Mouse (Mus musculus): Measurements from ENCODE around the gene Ddit4. TPM values are rescaled to one million over a fixed set of nuclear protein-coding genes. Genes with fewer than 3 reads are reported as not detected.
"Not testable (repeated sequence)": the region's sequence is repeated elsewhere in the genome, so short reads cannot be mapped to it uniquely, and the experiment has no call there.

Gene Ddit4
- 21.2 and 28.1 TPM in 2 replicates for polyA plus RNA-seq (2015; fragmentation: Nextera tagmentation; extraction: Ambion mirVana)

DNA sequence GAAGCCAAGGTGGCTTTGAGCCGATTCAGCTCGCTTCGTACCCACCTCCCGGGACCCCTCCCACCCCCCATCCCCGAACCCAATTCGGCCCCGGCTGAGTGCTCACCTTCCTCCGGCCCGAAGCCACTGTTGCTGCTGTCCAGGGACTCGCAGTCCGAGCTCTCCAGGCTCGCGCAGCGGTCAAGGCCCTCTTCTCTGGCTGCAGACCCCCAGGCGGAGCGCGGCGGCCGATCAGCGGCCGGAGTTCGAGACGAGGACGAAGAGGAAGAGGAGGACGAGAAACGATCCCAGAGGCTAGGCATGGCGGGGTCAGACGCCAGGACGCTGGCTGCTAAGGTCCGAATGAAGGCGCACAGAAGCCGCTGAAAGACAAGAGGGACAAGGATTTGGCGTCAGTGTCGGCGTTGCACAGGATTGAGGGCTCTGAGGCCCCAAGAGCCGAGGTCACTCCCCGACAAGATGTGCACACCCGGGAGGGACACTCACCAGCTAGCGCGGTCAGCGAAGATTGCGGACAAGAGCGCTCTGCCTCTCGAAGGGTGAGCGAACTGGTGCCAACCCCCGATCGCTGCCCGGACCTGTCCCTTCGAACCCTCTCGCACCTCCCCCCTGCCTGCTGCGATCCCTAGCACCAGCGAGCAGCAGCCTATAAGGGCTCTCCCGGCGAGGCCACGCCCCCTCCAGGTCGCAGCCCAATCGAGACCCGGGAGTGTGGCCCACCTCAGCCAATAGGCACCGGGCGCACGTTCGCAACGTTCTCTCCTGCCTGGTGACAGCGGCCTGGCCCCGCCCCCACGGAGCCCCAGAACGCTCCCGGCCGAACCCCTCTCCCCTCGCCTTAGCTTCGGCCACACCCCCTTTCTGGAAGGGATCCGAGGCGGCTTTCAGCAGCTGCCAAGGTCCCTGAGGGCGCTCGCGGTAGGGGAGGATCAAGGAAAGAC, at the start of gene Ddit4:
Gene Ddit4, minus strand, starts transcription at position 624 of the 941 bp plus-strand sequence.
- Histone ChIP-seq H3K9me3 (ENCODE audit: low read length) (no peaks in the 10 kb centered on the region), H3K4me1 (ENCODE audit: insufficient read depth, low read depth, low read length) (peaks cover 12% of the 10 kb centered on the region; the same call in 1 of the 2 replicates), H3K4me2 (replicated peaks; ENCODE audit: low read depth, low read length) (peak within 1 kb of the TSS; percentile 82), H3K9ac (replicated peaks; ENCODE audit: low read depth) (peak within 1 kb of the TSS; percentile 99), H3K27me3 (replicated peaks; ENCODE audit: insufficient read depth, low read length) (no peaks in the 10 kb centered on the region), H3K4me3 (ENCODE audit: low read depth, low read length) (peak within 1 kb of the TSS; percentile 91), H3K27ac (ENCODE audit: low read length) (peak within 1 kb of the TSS; percentile 96), H3K36me3 (ENCODE audit: insufficient read depth, low read length) (no peaks in the 10 kb centered on the region)
- TF ChIP-seq CTCF (IDR thresholded peaks at IDR 0.05) = peak; percentile 11; the same call in 1 of the 2 replicates
- peak; percentile 45 for TF ChIP-seq EP300 (IDR thresholded peaks at IDR 0.05)
- ATAC-seq = peak; percentile 95
- peak; percentile 100 for DNase-seq (ENCODE audit: low spot score)
- under 1% methylated on average over 72 of the region's 76 CpGs for WGBS

- Histone ChIP-seq H3K27ac (ENCODE audit: low read length) (no peak overlapping the region), H3K4me1 (ENCODE audit: insufficient read depth, low read depth, low read length) (peaks cover 17% of the 10 kb centered on the region; the same call in 1 of the 2 replicates), H3K9me3 (ENCODE audit: low read length) (no peaks in the 10 kb centered on the region), H3K36me3 (ENCODE audit: insufficient read depth, low read length) (peaks cover 4% of the 10 kb centered on the region; the same call in 1 of the 2 replicates), H3K4me3 (ENCODE audit: low read depth, low read length) (no peak overlapping the region), H3K9ac (replicated peaks; ENCODE audit: low read depth) (no peak overlapping the region), H3K27me3 (replicated peaks; ENCODE audit: insufficient read depth, low read length) (no peaks in the 10 kb centered on the region), H3K4me2 (replicated peaks; ENCODE audit: low read depth, low read length) (no peak overlapping the region)
- no peak for TF ChIP-seq CTCF (IDR thresholded peaks at IDR 0.05)
- DNase-seq (ENCODE audit: low spot score) (no peak), ATAC-seq (no peak)
- WGBS = 86% methylated on average over 3 of the region's 3 CpGs
Observed at GRCm38 (mm10) chr10:59999057-59999456, 47.4 kb upstream of the Ddit4 start.

- 14% methylated on average over 7 of the region's 7 CpGs for WGBS
- DNase-seq (ENCODE audit: low spot score) (peak; percentile 76), ATAC-seq (peak; percentile 6; the same call in 1 of the 2 replicates)
- Histone ChIP-seq H3K4me1 (ENCODE audit: insufficient read depth, low read depth, low read length) (peaks cover 10% of the 10 kb centered on the region; the same call in 1 of the 2 replicates), H3K27ac (ENCODE audit: low read length) (no peak overlapping the region), H3K9ac (replicated peaks; ENCODE audit: low read depth) (no peak overlapping the region), H3K27me3 (replicated peaks; ENCODE audit: insufficient read depth, low read length) (no peaks in the 10 kb centered on the region), H3K4me2 (replicated peaks; ENCODE audit: low read depth, low read length) (no peak overlapping the region), H3K9me3 (ENCODE audit: low read length) (no peaks in the 10 kb centered on the region), H3K4me3 (ENCODE audit: low read depth, low read length) (no peak overlapping the region), H3K36me3 (ENCODE audit: insufficient read depth, low read length) (peaks cover 4% of the 10 kb centered on the region; the same call in 1 of the 2 replicates)
- peak; percentile 93 for TF ChIP-seq EP300 (IDR thresholded peaks at IDR 0.05)
- TF ChIP-seq CTCF (IDR thresholded peaks at IDR 0.05) = peak; percentile 77
Observed at GRCm38 (mm10) chr10:59997591-59997990, 46.0 kb upstream of the Ddit4 start.

DNA sequence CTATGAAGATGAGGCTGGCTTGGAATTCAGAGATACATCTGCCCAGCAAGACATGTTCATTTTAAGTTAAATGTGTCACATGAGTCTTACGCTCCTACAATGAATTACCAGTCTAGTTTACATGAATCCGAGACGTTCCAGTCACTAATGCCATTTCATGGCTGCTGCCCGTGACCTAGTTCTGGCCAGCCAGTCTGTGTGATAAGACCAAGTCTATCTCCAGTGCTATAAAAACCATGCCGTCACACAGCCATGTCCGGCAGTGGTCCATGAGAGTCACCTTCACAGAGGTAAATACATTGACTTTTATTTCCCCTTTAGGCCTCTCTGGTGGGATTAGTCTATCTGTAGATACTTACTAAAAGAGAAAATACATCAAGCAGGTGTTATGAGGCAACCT, 44.3 kb upstream of the Ddit4 start:
- no peaks in the 10 kb centered on the region for H3K27me3 ChIP-seq (replicated peaks; ENCODE audit: insufficient read depth, low read length)
- DNase-seq (ENCODE audit: low spot score) = no peak
- WGBS = 94% methylated on average over 6 of the region's 6 CpGs
- H3K27ac ChIP-seq (ENCODE audit: low read length) = no peak overlapping the region
- TF ChIP-seq CTCF (IDR thresholded peaks at IDR 0.05) = no peak
- no peak for TF ChIP-seq EP300 (IDR thresholded peaks at IDR 0.05)
- no peak overlapping the region for H3K4me2 ChIP-seq (replicated peaks; ENCODE audit: low read depth, low read length)
- no peaks in the 10 kb centered on the region for H3K9me3 ChIP-seq (ENCODE audit: low read length)
- peaks cover under 1% of the 10 kb centered on the region; the same call in 1 of the 2 replicates for H3K4me1 ChIP-seq (ENCODE audit: insufficient read depth, low read depth, low read length)
- H3K4me3 ChIP-seq (ENCODE audit: low read depth, low read length) = no peak overlapping the region
- no peak for ATAC-seq
- H3K36me3 ChIP-seq (ENCODE audit: insufficient read depth, low read length) = peaks cover 4% of the 10 kb centered on the region; the same call in 1 of the 2 replicates
- H3K9ac ChIP-seq (replicated peaks; ENCODE audit: low read depth) = no peak overlapping the region

DNA sequence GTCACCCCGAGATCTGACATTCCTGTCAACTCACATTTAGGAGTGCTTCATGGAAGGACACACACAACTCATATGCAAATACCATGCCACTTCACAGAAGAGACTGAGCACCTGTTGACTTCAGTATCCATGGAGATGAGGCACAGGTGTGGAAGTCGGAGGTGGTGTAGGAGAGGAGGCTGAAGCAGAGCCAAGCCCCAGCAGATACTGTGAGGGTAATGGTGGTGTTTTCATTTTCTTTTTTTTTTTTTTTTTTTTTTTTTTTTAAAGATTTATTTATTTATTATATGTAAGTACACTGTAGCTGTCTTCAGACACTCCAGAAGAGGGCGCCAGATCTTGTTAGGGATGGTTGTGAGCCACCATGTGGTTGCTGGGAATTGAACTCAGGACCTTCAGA, 42.2 kb upstream of the Ddit4 start:
- not testable (repeated sequence) for H3K4me2 ChIP-seq (replicated peaks; ENCODE audit: low read depth, low read length); H3K9ac ChIP-seq (replicated peaks; ENCODE audit: low read depth); H3K4me1 ChIP-seq (ENCODE audit: insufficient read depth, low read depth, low read length); H3K27ac ChIP-seq (ENCODE audit: low read length); H3K9me3 ChIP-seq (ENCODE audit: low read length); H3K4me3 ChIP-seq (ENCODE audit: low read depth, low read length); H3K36me3 ChIP-seq (ENCODE audit: insufficient read depth, low read length); H3K27me3 ChIP-seq (replicated peaks; ENCODE audit: insufficient read depth, low read length)
- peak; percentile 53 for ATAC-seq
- DNase-seq (ENCODE audit: low spot score) = peak; percentile 35
- 65% methylated on average over 2 of the region's 3 CpGs for WGBS

DNA sequence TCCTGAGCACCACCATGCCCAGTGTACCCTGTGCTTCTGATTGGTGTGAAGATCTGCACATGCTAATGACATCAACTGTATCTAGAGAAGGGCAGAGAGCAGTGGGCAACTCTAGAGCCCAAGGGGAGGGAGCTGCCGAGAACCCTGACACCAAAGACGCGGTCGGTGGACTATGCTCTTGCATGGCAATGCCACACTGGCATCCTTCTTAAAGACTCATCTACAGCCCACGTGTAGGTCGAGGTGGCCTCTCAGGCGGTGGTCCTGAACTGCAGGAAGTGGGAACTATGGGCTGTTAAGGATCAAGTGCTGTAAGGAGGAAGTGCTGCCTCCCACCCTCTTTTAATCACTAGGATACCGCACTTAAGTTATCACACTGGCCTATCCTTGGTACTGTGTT, 40.4 kb upstream of the Ddit4 start:
- H3K36me3 ChIP-seq (ENCODE audit: insufficient read depth, low read length) = peaks cover 14% of the 10 kb centered on the region

More for the DNA sequence above, 40.4 kb upstream of the Ddit4 start:
- Histone ChIP-seq H3K9ac (replicated peaks; ENCODE audit: low read depth) (no peak overlapping the region), H3K27ac (ENCODE audit: low read length) (no peak overlapping the region; the same call in 1 of the 2 replicates), H3K27me3 (replicated peaks; ENCODE audit: insufficient read depth, low read length) (no peaks in the 10 kb centered on the region), H3K4me3 (ENCODE audit: low read depth, low read length) (no peak overlapping the region), H3K4me1 (ENCODE audit: insufficient read depth, low read depth, low read length) (no peaks in the 10 kb centered on the region), H3K9me3 (ENCODE audit: low read length) (no peaks in the 10 kb centered on the region), H3K4me2 (replicated peaks; ENCODE audit: low read depth, low read length) (no peak overlapping the region)
- 78% methylated on average over 8 of the region's 8 CpGs for WGBS
- ATAC-seq = no peak
- no peak for TF ChIP-seq CTCF (IDR thresholded peaks at IDR 0.05)
- TF ChIP-seq EP300 (IDR thresholded peaks at IDR 0.05) = no peak
- DNase-seq (ENCODE audit: low spot score) = no peak

Measured in lung, postnatal 0 days (tissue).